Mouse (Mus musculus) hindbrain, embryonic 11.5 days (tissue): ENCODE data around the gene Igf1r. TPM values are rescaled to one million over a fixed set of nuclear protein-coding genes. Genes with fewer than 3 reads are reported as not detected.
A peak's percentile ranks its signal among the peaks of the same experiment; 100 is the strongest.

Experiments
- ATAC-seq: fragments of 200-750 bp; cut with Nextera tagmentation; 2 replicates; pipeline ENCODE4 v1.8.0; 2017; ENCODE audit warnings: mild to moderate bottlenecking, moderate TSS enrichment, moderate library complexity; ENCODE audit not compliant: low FRiP score
- DNase-seq: peaks from one replicate; pipeline ENCODE4 v3.0.0-alpha.2; 2015; ENCODE audit warnings: low spot score
- H3K27ac ChIP-seq: fragments of 300-500 bp; sonication (generic); 2 replicates; pipeline ENCODE4 v1.5.1; 2014; ENCODE audit warnings: mild to moderate bottlenecking, low read depth, low read length
- H3K27me3 ChIP-seq: fragments of 300-500 bp; sonication (generic); 2 replicates; pipeline ENCODE4 v1.6.1; 2014; ENCODE audit warnings: mild to moderate bottlenecking, low read length, moderate library complexity, mixed read lengths; ENCODE audit not compliant: control insufficient read depth, insufficient read depth
- H3K36me3 ChIP-seq: fragments of 300-500 bp; sonication (generic); 2 replicates; pipeline ENCODE4 v1.6.1; 2014; ENCODE audit warnings: mild to moderate bottlenecking, low read length, moderate library complexity, mixed read lengths; ENCODE audit not compliant: control insufficient read depth, insufficient read depth
- H3K4me1 ChIP-seq: fragments of 300-500 bp; sonication (generic); replicated peaks from 2 replicates; pipeline ENCODE4 v1.6.1; 2014; ENCODE audit warnings: low read length, mixed read lengths; ENCODE audit not compliant: control insufficient read depth, insufficient read depth
- H3K4me2 ChIP-seq: fragments of 300-500 bp; sonication (generic); replicated peaks from 2 replicates; pipeline ENCODE4 v1.6.1; 2014; ENCODE audit warnings: mild to moderate bottlenecking, low read depth, low read length
- H3K4me3 ChIP-seq: fragments of 300-500 bp; sonication (generic); 2 replicates; pipeline ENCODE4 v1.5.1; 2014; ENCODE audit warnings: low read depth, low read length
- H3K9ac ChIP-seq: fragments of 300-500 bp; sonication (generic); 2 replicates; pipeline ENCODE4 v1.6.1; 2014; ENCODE audit warnings: low read depth, low read length
- H3K9me3 ChIP-seq: fragments of 300-500 bp; sonication (generic); 2 replicates; pipeline ENCODE4 v1.6.1; 2016; ENCODE audit warnings: low read length; ENCODE audit not compliant: control insufficient read depth
- WGBS: fragments of 180-500 bp; shearing (Covaris S2); extraction: QIAGEN DNeasy Blood & Tissue Kit; methylation state at CpG from one replicate; pipeline ENCODE4 v1.1.7; 2014; 5-methylcytosine and 5-hydroxymethylcytosine counted together
- polyA plus RNA-seq: library from polyadenylated mRNA; unstranded; fragments of >200 nt; fragmentation: Nextera tagmentation; extraction: Ambion mirVana; gene quantifications from 2 replicates; pipeline ENCODE4 v1.2.1, GENCODE M21; 2014

Igf1r gene
- polyA plus RNA-seq, 1 experiment from 2014 or later: 35.7 TPM

DNA sequence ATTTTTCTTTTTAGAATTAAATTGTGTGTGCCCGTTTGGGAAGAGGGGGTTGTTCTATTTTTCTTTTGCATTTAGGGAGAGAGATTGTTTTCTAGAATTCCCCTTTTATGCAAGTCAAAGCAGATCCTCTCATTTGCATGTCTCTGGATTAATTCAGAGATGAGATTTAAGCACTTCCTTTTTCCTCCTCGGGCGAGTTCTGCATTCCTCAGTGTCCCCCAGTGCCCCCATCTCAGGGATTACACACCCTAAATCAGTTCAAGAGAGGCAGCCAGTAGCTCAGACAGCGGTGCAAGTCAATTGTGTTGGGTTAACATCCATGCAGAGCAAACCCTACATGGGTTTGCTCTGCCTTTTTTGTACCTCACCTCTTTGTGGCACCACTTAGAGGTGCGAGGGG lies 261.2 kb downstream of the Igf1r start:
- Histone ChIP-seq H3K27me3 (no peaks in the 10 kb centered on the region), H3K4me2 (no peak overlapping the region), H3K4me1 (no peaks in the 10 kb centered on the region), H3K9ac (no peak overlapping the region), H3K4me3 (no peak overlapping the region), H3K36me3 (peaks cover 14% of the 10 kb centered on the region; the same call in 1 of the 2 replicates), H3K9me3 (no peaks in the 10 kb centered on the region), H3K27ac (no peak overlapping the region)
- ATAC-seq (no peak), DNase-seq (no peak)
- 84% methylated on average over 5 of the region's 5 CpGs for WGBS

DNA sequence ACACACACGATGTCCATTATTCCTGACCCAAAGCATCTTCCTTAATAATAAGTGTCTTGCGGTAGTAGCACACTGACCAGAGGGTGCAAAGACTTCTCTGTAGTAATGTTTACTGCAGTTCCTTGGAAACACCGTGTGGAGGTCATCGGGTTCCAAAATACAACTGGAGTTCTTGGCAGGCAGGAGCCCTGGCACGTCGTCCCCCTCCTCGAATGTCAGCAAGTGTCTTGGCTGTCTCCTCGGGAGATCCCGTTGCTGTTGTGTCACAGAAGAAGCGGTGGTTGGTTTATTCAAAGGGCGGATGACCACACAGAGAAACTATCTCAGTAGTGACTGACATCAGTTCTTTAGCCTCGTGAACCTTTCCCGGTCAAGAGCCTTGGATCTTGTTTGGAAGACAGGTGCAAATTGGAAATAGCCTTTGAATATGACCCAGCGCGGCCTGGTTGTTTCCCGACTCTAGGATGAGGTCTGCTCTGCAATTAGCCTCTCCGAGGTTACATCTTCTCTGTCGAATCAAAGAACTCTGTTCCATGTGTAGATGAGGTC lies 263.0 kb downstream of the Igf1r start:
- H3K4me2 ChIP-seq: no peak overlapping the region
- no peaks in the 10 kb centered on the region for H3K4me1 ChIP-seq
- no peak overlapping the region for H3K4me3 ChIP-seq
- peaks cover 20% of the 10 kb centered on the region; the same call in 1 of the 2 replicates for H3K36me3 ChIP-seq
- no peak overlapping the region for H3K9ac ChIP-seq
- H3K27me3 ChIP-seq: no peaks in the 10 kb centered on the region
- H3K27ac ChIP-seq: no peak overlapping the region
- no peaks in the 10 kb centered on the region for H3K9me3 ChIP-seq
- 93% methylated on average over 18 of the region's 18 CpGs for WGBS
- ATAC-seq: no peak
- no peak for DNase-seq

GRCm38 (mm10) chr7:68218879-68219278 lies 266.3 kb downstream of the Igf1r start:
- no peaks in the 10 kb centered on the region for H3K9me3 ChIP-seq
- H3K9ac ChIP-seq: no peak overlapping the region
- H3K27me3 ChIP-seq: no peaks in the 10 kb centered on the region
- H3K27ac ChIP-seq: no peak overlapping the region
- no peak overlapping the region for H3K4me2 ChIP-seq
- no peaks in the 10 kb centered on the region for H3K4me1 ChIP-seq
- H3K4me3 ChIP-seq: no peak overlapping the region
- H3K36me3 ChIP-seq: peaks cover 17% of the 10 kb centered on the region; the same call in 1 of the 2 replicates
- DNase-seq: no peak
- WGBS: 94% methylated on average over 11 of the region's 11 CpGs
- ATAC-seq: no peak

DNA sequence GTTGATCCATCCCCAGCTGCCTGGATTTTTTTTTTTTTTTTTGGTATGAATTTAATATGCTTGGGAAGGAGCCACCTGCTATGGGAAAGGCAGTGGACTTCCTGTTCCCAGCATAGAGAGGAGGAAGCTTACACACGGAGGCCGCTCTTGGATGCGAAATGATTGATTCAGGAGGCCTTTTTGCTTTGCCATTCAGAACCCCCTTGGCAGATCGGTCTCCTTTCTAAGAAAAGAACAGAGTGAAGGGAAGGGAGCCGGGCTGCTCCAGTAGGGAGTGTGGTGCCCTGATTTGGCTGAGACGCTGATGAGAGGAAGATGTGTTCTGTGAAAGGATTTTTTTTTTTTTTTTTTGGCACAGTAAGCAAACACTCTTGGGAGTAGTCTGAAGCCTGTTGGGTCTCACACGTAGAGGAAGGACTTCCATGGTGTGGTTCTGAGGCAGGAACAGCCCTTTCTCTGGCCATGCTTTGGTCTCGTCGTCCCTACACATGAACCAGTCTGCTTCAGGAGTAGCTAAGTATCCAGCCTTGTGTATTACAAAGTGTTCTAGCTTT lies 269.1 kb downstream of the Igf1r start:
- Histone ChIP-seq H3K27me3 (no peaks in the 10 kb centered on the region), H3K36me3 (peaks cover 15% of the 10 kb centered on the region; the same call in 1 of the 2 replicates), H3K27ac (no peak overlapping the region), H3K4me1 (no peaks in the 10 kb centered on the region), H3K4me2 (no peak overlapping the region), H3K4me3 (no peak overlapping the region), H3K9ac (no peak overlapping the region), H3K9me3 (no peaks in the 10 kb centered on the region)
- WGBS: 91% methylated on average over 9 of the region's 9 CpGs
- ATAC-seq (no peak), DNase-seq (no peak)

- ATAC-seq (no peak), DNase-seq (peak; percentile 19)
- Histone ChIP-seq H3K27ac (peak overlapping the region; percentile 39), H3K4me2 (no peak overlapping the region), H3K9me3 (no peaks in the 10 kb centered on the region), H3K4me3 (no peak overlapping the region), H3K9ac (no peak overlapping the region), H3K27me3 (no peaks in the 10 kb centered on the region), H3K36me3 (peaks cover 10% of the 10 kb centered on the region; the same call in 1 of the 2 replicates), H3K4me1 (no peaks in the 10 kb centered on the region; the same call in 1 of the 2 replicates)
- 59% methylated on average over 13 of the region's 13 CpGs for WGBS
Measured at GRCm38 (mm10) chr7:68223356-68223808, 270.8 kb downstream of the Igf1r start.

GRCm38 (mm10) chr7:68224006-68224405 lies 271.4 kb downstream of the Igf1r start:
- no peak overlapping the region for H3K4me2 ChIP-seq
- no peaks in the 10 kb centered on the region for H3K9me3 ChIP-seq
- ATAC-seq: no peak
- DNase-seq: no peak
- H3K9ac ChIP-seq: no peak overlapping the region
- no peak overlapping the region for H3K27ac ChIP-seq
- H3K36me3 ChIP-seq: peaks cover 9% of the 10 kb centered on the region; the same call in 1 of the 2 replicates
- no peaks in the 10 kb centered on the region for H3K27me3 ChIP-seq
- peaks cover 2% of the 10 kb centered on the region; the same call in 1 of the 2 replicates for H3K4me1 ChIP-seq
- H3K4me3 ChIP-seq: no peak overlapping the region
- WGBS: 94% methylated on average over 5 of the region's 5 CpGs

DNA sequence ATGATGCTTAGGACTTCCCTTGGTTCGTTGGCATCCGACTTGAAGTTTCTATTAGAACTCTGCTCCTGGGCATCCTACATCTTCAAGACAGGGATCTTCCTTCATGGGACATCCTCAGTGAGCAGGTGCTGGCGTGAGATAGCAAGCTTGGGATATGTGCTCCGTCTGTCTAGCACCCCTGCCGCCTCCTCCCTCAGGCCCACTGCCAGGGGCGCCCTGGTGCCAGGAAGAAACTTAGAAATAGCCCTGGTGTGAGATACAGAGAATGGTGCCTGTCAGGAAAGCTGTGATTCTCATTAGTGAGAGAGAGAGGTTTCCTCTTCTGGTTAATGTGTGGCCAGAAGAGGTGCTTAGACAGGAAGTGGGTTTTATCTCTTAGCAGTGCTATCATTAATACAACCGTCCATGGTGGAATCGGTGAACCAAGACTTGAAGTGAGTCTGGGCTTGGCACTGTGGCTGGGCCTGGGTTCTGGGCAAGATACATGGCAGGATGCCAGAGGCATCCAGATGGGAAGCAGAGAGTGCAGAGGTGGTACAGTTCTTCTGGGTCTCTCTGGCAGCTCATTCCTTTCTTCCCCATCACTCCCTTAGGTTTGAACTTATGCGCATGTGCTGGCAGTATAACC lies 272.9 kb downstream of the Igf1r start:
- Histone ChIP-seq H3K4me3 (no peak overlapping the region), H3K4me1 (peaks cover 2% of the 10 kb centered on the region; the same call in 1 of the 2 replicates), H3K9me3 (no peaks in the 10 kb centered on the region), H3K27ac (no peak overlapping the region), H3K36me3 (0 out of 2 replicates have a peak, but pooled peaks cover 4% of the 10 kb centered on the region), H3K27me3 (no peaks in the 10 kb centered on the region), H3K9ac (no peak overlapping the region), H3K4me2 (no peak overlapping the region)
- ATAC-seq (no peak), DNase-seq (no peak)
- 91% methylated on average over 9 of the region's 9 CpGs for WGBS

- no peak overlapping the region for H3K27ac ChIP-seq
- 83% methylated on average over 11 of the region's 11 CpGs for WGBS
Measured at GRCm38 (mm10) chr7:68227021-68227420, 274.4 kb downstream of the Igf1r start.

More at GRCm38 (mm10) chr7:68227021-68227420, 274.4 kb downstream of the Igf1r start:
- H3K9ac ChIP-seq: no peak overlapping the region
- no peak overlapping the region for H3K4me2 ChIP-seq
- 0 out of 2 replicates have a peak, but pooled peaks cover 4% of the 10 kb centered on the region for H3K36me3 ChIP-seq
- no peak overlapping the region for H3K4me3 ChIP-seq
- no peaks in the 10 kb centered on the region for H3K27me3 ChIP-seq
- H3K9me3 ChIP-seq: no peaks in the 10 kb centered on the region
- DNase-seq: no peak
- no peak for ATAC-seq
- H3K4me1 ChIP-seq: peaks cover 2% of the 10 kb centered on the region; the same call in 1 of the 2 replicates
